Mouse (Mus musculus): ENCODE measurements around the gene Gm20696.

Gm20696 gene

DNA sequence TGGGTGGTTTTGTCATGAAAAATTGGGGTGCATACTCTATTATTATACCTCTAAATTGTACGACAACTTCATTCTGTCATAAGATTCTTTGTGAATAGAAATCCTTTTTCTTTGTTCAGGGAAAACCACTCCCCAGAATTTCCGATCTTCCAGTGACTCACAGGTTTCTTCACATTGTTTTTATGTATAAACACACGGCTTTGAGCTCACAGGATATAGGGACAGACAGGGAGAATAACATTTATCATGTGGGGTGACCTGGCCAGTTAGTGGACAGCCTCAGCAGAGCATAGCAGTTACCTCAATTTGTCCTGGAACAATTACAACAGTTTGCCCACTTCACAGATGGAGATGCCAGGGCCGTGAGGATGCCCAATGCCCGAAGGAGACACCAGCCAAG is 109.6 kb downstream of the Gm20696 start:
- DNase-seq = no peak

DNA sequence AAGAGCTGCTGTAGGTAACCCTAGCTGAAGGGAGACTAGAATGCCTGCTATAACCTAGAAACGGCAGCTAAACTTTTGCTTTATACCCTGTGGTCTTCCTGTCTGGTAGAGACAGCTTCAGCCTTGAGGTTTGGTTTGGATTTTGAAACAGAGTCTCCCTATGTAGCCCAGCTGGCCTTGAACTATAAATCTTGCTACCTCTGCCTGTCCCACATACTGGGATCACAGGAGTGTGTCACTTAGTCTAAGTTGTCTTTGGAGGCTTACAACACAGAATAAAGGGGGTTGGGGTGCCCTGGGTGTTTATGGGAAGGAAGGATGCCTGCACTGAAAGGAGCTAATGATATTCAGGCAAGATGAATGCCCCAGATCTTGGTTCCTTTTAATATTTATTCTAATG is 113.8 kb downstream of the Gm20696 start:
- no peak for DNase-seq

DNA sequence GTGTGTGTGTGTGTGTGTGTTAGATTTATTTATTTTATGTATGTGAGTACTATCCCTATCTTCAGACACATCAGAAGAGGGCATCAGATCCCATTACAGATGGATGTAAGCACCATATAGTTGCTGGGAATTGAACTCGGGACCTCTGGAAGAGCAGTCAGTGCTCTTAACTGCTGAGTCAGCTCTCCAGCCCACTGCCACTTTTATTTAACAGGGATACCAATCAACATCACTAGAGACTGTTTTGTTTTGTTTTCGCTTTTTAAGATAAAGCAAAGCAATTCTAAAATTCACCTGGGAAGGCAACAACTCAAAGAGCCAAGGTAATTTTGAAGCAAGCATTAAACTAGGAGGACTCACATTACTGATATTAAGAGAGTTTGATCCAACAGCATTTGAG is 120.2 kb downstream of the Gm20696 start:
- DNase-seq = no peak

DNA sequence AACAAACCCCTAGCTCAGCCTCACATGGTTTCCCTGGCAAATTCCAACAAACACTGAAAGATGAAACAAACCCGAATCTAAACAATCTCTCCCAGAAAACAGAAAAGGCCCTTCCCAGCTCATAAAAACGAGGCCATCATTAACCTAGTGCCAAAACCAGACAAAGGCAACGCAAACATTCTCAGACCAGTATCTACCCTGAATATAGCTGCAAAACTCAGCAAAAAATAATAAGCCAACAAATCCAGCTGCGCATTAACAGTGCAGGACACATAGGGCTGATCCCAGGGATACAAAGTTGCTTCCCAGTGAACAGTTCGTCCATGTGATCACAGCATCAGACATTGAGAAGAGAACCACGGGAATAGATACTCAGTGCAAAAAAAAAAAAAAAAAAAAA is 121.2 kb downstream of the Gm20696 start:
- DNase-seq = no peak

DNA sequence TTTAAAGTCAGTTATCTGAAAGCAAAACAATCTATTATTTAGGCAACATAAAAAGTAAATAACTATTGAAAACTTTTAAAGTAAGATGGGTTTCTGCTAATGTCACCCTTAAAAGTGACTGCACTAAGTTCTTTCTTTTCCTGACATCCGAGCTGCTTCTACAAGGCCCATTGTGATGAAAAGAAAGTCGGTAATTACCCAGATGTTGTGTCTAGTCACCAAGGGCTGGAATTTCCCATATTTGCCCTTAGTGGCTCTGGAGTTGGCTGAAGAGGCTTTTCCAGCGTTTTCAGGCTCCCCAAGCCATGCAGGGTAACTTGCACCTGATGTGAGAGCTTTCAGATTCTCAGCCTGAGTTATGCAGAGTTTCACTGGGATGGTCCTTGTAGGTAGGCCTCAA is 125.5 kb downstream of the Gm20696 start:
- DNase-seq = no peak

DNA sequence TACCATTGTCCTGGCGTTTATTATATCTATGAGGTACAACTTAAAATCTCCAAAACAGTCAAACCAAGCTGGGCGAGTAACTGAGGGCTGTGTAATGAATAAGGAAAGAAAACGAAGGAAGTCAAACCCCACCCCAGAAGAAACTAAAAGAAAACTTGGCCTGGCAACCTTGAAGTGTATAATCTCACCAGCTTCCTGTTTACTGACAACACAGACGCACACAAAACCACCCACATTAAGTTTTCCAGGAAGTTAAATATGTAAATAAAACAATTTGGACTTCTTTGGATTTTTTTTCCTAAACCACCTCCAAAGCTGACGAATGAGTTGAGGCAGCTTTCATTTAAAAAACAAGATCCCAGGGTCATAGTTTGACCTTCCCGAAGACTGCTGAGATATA is 125.9 kb downstream of the Gm20696 start:
- no peak for DNase-seq

DNA sequence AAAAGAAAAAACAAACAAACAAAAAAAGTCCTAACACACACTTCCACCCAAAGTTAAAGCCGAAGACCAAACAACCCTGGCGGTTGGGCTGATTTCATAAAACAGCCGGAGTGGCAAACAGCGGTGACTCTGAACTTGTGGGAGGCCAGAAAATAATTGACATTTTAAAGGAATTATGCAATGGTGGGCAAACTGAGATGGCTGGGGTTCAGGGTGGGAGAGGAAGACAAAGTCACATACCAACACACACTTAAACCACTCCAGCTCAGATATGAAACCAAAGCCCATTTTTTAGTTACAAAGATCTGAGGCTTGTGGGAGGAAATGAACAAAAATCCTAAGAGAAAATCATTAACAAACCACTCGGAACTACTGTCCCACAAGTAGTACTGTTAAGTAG is 126.5 kb downstream of the Gm20696 start:
- DNase-seq = no peak

DNA sequence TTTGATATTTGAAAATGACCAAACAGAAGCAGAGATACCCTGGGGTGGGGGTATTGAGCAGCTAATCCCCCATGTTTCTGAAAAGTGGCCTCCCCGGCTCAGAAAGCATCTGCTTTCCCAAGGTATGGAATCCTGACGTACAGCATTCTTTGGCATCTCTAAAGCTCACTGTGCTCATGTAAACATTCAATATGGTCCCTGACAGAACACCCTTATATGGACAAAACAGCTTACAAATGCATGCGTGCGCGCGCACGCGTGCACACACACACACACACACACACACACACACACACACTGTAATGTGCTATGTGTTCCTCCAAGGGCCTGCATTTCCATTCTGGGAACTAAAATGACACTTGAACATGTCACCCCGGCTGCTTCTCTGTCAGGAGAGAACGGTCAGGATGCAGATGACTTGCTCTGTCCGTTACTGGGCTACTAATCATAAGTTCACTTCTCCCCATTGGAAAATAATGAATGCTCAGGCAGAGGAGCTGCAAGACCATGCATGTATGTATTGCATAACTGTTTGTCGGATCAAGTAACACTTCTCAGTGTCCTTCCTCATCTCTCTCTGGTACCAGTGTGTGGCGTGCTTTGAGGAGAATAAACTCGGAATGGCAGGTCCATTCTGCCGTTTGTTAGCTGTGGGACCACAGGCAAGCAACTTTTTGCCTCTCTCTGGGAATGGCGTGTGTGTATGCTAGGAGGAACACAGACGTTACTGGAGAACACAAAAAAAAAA is 128.2 kb downstream of the Gm20696 start:
- DNase-seq = no peak

DNA sequence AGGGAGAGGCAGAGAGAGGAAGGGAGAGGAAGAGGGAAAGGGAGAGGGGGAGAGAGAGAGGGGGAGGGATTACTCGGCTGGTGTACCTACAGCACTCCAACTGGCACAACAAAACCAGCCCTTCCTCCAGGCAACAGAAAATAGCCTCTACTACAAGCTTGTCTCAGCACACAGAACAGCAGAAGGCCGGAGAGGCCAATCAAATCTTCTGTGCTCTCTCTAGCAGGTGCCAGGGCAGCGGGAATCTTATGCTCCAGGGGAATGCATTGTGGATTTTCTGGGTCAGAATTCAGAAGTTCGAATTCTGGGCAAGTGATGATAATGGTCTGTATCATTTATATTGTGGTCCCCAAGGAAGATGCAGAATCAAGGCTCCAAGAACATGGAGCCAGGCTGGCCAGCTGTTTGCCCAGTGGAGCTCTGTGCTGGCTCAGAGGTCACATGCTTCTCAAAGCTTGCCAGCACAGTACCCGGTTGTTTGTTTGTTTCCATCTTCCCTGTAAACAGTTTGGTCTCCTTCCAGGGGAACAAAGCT is 132.3 kb downstream of the Gm20696 start:
- DNase-seq = peak; percentile 57 to 65

DNA sequence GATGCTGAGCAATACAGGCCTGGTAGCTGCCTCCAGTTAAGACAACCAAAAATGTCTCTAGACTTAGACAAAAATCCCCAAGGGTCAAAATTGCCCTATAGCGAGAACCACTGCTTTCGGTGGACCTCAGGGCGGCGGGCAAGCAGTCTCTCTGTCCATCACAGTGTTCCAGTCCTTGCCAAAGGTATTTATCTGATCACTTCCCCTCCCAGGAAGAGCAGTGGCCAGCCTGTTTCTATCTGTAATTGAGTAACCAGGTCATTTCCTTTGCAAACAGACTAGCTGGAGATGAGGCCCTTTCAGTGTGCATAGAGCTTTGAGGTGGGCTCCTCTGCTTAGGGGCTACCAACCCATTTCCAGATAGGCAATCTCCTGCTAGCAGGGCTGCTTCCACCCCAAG is 134.1 kb downstream of the Gm20696 start:
- DNase-seq = no peak

DNA sequence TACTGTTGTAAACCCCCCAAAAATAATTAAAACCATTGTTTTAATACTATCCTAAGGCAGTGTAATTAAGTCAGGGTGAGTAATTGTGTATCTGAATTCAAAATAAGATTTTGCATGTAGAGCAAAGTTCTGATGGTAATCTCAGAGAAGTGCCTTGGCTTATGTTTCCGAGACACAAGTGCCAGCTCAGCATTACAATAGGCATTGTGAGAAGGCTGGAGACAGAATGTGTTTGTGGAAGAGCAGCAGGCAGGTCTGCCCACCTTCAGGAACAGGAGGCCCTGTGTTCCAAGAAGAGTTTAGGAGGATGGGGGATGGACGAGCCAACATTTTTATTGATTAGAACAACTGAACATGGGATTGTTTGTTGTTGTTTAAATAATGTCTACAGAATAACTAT is 137.6 kb downstream of the Gm20696 start:
- no peak for DNase-seq

DNA sequence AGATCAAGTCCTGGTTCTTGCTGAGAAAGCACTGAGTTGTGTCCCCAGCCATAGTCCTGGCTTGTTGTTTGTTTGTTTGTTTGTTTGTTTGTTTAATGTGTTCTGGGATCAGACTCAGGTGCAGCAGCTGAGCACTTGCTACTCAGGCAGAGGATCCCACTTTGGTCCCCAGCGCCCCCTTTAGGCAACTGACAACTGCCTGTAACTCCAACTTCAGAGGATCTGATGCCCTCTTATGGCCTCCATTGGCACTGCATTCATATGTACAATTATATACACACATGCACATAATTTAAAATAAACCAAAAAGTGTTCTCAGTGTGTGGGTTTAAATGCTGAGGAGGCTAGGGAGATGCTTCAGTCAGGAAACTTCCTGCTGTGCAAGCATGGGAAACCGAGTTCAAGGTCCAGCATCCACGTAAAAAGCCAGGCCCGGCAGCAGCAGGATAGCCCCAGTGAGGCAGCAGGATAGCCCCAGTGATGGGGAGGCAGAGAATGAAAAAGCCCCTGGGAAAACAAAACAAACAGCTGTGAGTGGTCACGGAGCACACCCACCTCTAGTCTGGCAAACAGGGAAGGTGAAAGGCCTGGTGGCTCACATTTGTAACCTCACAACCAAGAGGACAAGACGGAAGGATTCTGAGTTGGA is 139.0 kb downstream of the Gm20696 start:
- DNase-seq = peak in 1 of 2 experiments; percentile 30

DNA sequence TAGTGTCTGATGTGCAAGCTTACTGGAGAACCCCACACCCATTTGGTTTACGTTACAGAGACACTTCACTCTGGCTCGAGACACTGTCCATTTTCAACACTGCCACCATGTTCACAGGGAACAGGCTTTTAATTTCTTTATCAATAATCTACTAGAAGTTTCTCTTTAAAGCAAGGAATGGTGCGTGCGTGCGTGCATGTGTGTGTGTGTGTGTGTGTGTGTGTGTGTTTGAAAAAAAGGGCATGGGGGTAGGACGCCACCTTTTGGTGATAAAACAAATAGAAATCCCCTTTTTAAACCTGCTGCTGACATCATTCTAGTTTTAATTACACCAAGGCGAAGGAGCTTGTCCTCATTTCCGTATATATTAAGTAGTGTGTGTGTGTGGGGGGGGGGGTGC is 141.2 kb downstream of the Gm20696 start:
- DNase-seq = peak; percentile 55 to 77

DNA sequence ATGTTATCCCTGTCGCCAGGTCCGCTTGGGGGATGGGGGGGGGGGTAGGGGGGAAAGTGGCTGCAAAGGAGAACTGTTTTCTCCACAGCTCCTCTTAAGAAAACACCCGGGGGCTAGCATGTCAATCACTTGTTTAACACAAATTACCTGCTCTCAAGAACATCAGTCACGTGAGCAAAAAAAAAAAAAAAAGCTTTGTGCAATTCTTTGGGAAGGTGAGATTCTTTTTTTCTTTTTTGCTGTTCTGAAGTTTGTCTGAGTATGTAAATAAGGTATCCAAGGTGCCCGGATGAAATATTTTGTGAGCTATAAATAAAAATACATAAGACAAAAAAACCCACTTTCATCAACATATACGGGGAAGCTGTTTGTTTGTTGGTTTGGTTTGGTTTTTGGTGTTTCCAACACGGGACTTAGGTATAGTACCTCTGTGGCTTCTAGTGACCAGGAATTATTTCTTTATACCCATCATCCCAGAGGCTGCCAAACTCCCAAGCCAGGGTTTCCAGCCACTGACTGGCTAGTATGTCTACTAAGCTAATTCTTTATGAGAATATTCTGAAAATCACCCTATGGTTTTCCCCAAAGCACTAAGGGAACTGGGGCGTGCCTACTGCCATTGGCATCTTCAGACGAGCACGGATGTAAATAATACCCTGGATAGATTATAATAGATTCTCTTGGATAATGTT is 142.8 kb downstream of the Gm20696 start:
- no peak for DNase-seq

DNA sequence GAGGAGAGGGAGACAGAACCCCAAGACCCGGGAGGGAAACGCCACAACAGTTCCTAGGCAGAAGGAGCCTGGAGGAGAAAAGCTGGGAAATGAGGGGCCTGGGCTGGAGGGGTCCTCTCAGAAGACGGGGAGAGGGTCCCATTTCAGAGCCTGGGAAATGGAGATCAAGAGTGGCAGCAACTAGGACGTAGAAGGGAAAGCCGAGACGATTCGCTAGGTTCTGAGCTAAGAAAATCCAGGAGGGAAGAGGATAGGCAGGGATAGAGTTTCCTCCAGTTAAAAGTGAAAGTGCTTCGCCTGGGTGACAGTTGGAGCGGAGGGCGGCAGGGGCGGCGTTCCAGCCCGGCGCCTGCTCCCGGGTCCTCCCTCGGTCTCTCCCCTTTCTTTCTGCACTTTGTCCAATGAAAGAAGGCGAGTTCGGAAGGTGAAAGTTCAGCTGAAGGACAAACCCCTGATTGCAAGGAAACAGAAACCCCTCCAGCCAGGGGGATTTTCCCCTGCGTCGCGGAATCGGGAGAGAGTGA is 143.4 kb downstream of the Gm20696 start:
- peak; percentile 74 to 83 for DNase-seq

DNA sequence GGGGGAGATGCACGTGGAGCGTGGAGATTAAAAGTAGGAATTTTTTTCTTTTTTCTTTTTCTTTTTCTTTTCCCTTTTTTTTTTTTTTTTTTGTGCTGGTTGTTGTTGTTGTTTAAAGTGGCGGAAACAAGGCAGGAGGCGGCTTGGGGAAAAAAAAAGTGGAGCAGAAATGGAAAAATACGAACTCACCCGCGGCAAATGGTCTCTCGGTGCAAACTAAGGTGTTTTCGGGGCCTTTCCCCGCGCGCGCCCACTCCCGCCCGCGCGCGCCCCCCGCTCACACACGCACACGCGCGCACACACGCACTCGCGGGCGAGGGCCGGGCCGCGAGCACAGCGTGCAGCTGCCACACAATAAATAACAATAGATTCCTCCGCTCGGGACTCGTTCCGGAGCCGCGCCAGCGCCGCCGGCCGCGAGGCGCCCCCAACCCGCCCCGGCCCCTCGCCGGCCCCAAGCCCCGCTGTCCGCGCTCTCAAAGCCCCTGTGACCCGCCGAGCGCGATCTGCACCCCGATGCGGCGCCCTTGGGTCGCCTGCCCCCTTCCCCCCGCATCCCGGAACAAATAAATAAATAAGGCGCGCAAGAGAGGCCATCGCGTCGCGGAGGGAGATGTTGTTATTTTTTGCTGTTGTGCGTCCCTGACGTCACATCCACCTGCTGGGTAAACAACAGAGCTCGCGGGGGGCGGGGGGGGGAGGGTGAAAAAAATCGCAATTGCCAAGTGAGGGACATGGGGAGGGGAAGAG is 144.1 kb downstream of the Gm20696 start, which contains the start of gene Foxp1:
Foxp1 (minus strand) TSS at position 363 of the 750 bp plus-strand sequence.
- DNase-seq = peak; percentile 85 to 86

DNA sequence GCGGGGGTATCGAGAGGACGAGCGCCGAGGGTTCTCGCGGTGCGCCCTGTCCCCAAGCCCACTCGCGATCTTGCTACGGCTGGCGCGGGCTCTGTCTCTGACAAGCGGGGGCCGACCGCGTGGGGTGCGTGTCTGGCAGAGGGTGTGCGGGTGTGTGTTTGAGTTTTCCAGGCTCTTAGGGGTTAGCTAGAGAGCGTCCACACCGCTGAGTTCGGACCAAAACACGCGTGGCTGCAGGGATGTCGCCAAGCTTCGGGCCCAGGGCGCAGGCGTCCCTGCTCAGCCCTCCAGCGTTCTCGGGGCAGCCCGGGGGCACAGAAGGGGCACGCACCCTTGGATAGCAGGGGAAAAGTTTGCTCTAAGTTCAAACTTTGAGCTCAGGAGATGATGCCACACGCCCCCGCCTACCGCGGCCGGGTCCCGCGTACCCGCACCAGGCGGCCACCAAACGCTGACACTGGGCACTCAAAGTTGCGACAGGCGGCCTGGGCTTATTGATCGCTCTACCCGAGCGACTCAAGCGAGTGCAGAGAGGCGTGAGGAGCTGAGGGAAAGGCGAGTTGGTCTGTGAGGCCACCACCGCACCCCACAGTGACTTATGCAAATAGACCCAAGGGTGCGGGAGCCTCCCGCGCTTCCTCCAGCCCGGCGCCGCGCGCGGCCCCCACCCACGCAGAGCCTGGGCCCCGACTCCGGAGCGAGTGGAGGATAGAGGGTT is 144.8 kb downstream of the Gm20696 start:
- DNase-seq = peak; percentile 49 to 63

DNA sequence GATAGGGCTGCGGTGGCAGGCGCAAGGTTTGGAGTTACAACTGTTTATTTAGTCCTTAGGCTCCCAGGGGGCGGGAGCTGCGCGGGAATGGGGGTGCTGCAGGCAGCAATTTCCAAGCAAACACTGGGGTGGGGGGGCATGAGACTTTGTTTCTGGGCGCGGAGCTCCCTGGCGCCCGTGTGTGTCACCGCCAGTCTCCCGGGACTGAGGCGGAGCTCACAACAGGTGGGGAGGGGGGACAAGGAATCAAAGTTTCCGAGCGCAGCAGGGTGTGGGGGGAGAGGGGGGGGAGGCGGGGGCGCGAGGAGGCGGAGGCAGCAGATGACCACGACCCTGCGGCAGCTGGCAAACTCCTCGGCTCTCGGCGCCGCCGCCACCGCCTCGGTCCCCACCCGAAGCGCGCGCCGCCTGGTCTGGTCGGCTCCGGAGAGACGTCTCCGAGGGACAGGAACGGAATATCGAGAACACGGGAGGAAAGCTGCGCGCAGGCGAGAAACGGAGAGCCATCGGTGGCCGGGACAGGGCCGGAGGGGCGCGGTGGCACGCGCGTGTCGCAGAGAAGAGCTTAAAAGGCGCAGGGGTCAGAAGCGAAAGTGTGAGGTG is 145.5 kb downstream of the Gm20696 start:
- DNase-seq = peak; percentile 46 to 60

DNA sequence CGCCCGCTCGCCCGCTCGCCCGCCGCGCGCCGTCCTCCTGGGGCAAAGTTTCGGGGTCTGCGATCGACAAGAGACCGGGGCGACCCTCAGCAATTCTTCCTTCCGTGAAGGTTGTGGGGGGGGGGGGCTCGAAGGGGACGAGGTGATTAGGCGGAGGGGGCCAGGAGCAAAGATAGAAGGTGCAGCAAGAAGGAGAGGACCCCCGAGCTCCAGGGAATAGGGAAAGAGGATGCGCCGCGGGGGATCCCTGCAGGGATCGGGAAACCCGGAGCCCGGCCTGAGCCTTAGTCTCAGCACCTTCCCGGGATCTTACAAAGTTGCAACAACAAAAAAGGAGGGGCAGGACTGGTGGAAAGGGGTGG is 145.9 kb downstream of the Gm20696 start:
- DNase-seq = no peak

DNA sequence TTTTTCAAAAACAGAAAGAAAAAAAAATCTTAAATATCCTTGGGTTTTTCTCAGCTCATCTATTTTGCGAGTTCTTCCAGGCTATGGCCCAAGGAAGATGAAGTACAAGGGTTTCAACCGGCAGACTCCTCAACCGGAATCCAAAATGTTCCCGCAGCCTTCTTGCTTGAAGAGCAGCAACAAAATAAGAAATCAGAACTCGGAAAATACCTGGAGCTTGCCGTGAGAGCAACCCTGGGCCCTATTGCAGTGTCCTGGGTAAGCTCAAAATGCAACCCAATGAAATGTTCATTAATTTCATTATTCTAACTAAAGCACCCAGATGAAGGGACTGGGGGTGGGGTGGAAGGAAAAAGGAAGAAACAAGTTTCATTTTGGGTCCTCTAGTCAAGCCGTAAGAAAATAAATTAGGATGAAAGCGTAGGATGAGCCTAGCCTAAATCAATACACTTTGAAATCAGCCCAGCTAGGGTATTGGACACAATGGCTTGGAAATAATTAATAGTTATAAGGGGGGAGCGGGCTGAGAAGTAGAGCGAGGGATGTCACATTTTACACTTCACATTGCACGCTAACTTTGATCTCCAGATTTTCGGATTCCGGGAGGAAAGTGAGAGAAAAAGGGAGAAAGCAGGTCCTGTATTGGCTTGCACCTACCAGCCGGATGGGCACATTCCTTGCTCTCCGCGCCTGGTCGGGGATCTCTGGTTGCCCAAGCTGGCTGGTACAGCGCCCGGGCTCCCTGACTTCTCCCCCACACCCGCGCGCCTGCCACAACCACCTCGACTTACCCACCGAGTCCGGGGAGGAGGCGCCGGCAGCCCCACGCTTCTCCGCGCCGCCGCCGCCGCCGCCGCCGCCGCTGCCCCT is 146.6 kb downstream of the Gm20696 start:
- peak; percentile 55 to 58 for DNase-seq

DNA sequence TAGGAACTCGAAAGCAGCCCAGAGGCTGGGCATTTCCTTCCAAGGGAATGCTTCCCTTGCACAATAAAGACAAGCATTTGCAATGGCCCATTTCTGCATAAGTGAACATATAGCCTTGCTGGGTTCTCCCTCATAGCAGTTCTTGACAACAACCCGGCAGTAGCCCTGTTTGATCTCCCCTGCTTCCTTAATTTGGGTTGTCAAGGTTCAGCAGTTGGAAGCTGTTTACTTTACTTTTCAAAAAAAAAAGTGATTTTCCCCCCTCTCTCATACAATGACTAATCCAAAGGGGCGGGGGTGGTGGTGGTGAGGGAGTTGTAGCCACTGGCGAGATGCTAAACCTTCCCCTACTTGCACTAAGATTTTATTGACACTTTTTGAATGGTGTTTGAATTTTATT is 147.5 kb downstream of the Gm20696 start:
- DNase-seq = no peak
